Mouse (Mus musculus): ENCODE results near the gene Chmp1a.

- TF ChIP-seq CTCF (IDR thresholded peaks at IDR 0.05; ENCODE audit: control insufficient read depth, insufficient read depth, insufficient replicate concordance, low read depth, low read length) (no peak; the same call in 1 of the 2 replicates), POLR2A (IDR thresholded peaks at IDR 0.05; ENCODE audit: control insufficient read depth, low read depth, low read length) (no peak)
Observed at GRCm38 (mm10) chr8:123243053-123243452, 30.5 kb upstream of the Chmp1a start.

All from testis, adult 2 months (tissue).